Mouse (Mus musculus): ENCODE results near the gene Senp5. TPM values are rescaled to one million over a fixed set of nuclear protein-coding genes. Genes with fewer than 3 reads are reported as not detected.

The Senp5 gene
- polyA plus RNA-seq, 1 experiment from 2014 or later, result 12.1 TPM

- Histone ChIP-seq H3K4me2 (ENCODE audit: low read length) (no peak overlapping the region), H3K4me3 (replicated peaks; ENCODE audit: low read depth, low read length) (no peak overlapping the region), H3K36me3 (ENCODE audit: control insufficient read depth, insufficient read depth, low read length) (peaks cover 23% of the 10 kb centered on the region), H3K9me3 (ENCODE audit: control insufficient read depth, low read length) (no peaks in the 10 kb centered on the region), H3K9ac (replicated peaks; ENCODE audit: low read length) (no peak overlapping the region), H3K27me3 (ENCODE audit: control insufficient read depth, insufficient read depth, low read length) (no peaks in the 10 kb centered on the region), H3K4me1 (ENCODE audit: control insufficient read depth, insufficient read depth, low read length) (no peaks in the 10 kb centered on the region), H3K27ac (replicated peaks; ENCODE audit: low read depth, low read length) (no peak overlapping the region)
- DNase-seq, result no peak
- ATAC-seq (ENCODE audit: low FRiP score, low TSS enrichment), result no peak
These were observed 9.1 kb downstream of the Senp5 start for GRCm38 (mm10) chr16:31993946-31994345.

DNA sequence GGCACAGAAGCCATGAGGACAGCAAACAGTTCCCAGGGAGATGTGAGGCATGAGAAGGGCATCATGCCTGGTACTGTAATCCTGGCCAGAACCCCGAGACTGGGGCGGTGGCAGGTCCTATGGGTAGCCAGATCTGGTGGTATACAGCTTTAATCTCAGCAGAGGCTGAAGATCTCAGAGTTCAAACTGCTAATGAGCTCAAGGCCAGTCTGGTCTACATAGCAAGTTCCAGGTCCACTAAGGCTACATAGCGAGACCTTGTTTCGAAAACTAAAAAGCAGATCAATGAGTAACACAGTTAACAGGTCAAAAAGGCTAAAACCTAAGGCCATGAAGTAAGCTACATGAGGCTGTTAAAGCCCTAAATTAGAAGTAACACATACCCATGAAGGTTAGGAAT lies 9.9 kb downstream of the Senp5 start:
- Histone ChIP-seq H3K9ac (replicated peaks; ENCODE audit: low read length) (no peak overlapping the region), H3K36me3 (ENCODE audit: control insufficient read depth, insufficient read depth, low read length) (peaks cover 28% of the 10 kb centered on the region), H3K27me3 (ENCODE audit: control insufficient read depth, insufficient read depth, low read length) (no peaks in the 10 kb centered on the region), H3K27ac (replicated peaks; ENCODE audit: low read depth, low read length) (no peak overlapping the region), H3K4me2 (ENCODE audit: low read length) (no peak overlapping the region), H3K9me3 (ENCODE audit: control insufficient read depth, low read length) (no peaks in the 10 kb centered on the region), H3K4me3 (replicated peaks; ENCODE audit: low read depth, low read length) (no peak overlapping the region), H3K4me1 (ENCODE audit: control insufficient read depth, insufficient read depth, low read length) (no peaks in the 10 kb centered on the region)
- DNase-seq, result no peak
- no peak for ATAC-seq (ENCODE audit: low FRiP score, low TSS enrichment)
- WGBS, result 97% methylated on average over 4 of the region's 4 CpGs

DNA sequence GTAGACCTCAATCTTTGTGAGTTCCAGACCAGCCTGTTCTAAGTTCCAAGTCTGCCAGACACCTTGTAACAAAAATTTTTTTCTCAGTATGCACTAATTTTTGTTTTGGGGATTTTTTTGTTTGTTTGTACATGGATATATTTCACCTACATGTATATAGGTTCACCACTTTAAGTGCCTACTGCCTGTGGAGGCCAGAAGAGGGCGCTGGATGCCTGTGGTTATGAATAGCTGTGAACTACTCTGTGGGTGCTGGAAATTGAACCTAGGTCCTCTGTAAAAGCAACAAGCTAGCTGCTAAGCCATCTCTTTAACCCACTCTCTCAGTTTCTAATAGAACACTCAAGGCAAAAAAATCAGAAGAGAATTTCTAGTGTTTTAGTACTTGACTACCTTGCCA lies 11.0 kb downstream of the Senp5 start:
- Histone ChIP-seq H3K9ac (replicated peaks; ENCODE audit: low read length) (no peak overlapping the region), H3K4me2 (ENCODE audit: low read length) (no peak overlapping the region), H3K27ac (replicated peaks; ENCODE audit: low read depth, low read length) (no peak overlapping the region), H3K27me3 (ENCODE audit: control insufficient read depth, insufficient read depth, low read length) (no peaks in the 10 kb centered on the region), H3K9me3 (ENCODE audit: control insufficient read depth, low read length) (no peaks in the 10 kb centered on the region), H3K4me1 (ENCODE audit: control insufficient read depth, insufficient read depth, low read length) (no peaks in the 10 kb centered on the region), H3K36me3 (ENCODE audit: control insufficient read depth, insufficient read depth, low read length) (peaks cover 30% of the 10 kb centered on the region), H3K4me3 (replicated peaks; ENCODE audit: low read depth, low read length) (no peak overlapping the region)
- 56% methylated on average over 1 of the region's 1 CpGs for WGBS
- no peak for ATAC-seq (ENCODE audit: low FRiP score, low TSS enrichment)
- no peak for DNase-seq

DNA sequence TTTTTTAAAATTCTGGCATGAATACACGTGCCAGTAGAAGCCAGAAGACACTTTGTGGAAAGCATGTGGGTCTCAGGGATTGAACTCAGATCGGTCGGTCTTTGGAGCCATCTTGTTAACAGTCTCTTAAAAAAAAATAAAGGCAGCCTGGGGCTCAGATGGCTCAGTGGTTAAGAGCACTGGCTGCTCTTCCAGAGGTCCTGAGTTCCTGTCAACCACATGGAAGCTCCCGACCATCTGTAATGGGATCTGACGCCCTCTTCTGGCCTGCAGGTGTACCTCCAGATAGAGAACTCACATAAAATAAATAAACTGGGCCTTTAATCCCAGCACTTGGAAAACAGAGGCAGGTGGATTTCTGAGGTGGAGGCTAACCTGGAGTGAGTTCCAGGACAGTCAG lies 22.1 kb downstream of the Senp5 start:
- no peaks in the 10 kb centered on the region for H3K4me1 ChIP-seq (ENCODE audit: control insufficient read depth, insufficient read depth, low read length)
- DNase-seq, result no peak
- no peak overlapping the region for H3K27ac ChIP-seq (replicated peaks; ENCODE audit: low read depth, low read length)
- no peak overlapping the region for H3K9ac ChIP-seq (replicated peaks; ENCODE audit: low read length)
- no peaks in the 10 kb centered on the region for H3K27me3 ChIP-seq (ENCODE audit: control insufficient read depth, insufficient read depth, low read length)
- no peak for ATAC-seq (ENCODE audit: low FRiP score, low TSS enrichment)
- H3K36me3 ChIP-seq (ENCODE audit: control insufficient read depth, insufficient read depth, low read length), result peaks cover 55% of the 10 kb centered on the region
- H3K9me3 ChIP-seq (ENCODE audit: control insufficient read depth, low read length), result no peaks in the 10 kb centered on the region
- no peak overlapping the region for H3K4me2 ChIP-seq (ENCODE audit: low read length)
- WGBS, result 77% methylated on average over 5 of the region's 5 CpGs
- H3K4me3 ChIP-seq (replicated peaks; ENCODE audit: low read depth, low read length), result no peak overlapping the region

- H3K4me1 ChIP-seq (ENCODE audit: control insufficient read depth, insufficient read depth, low read length), result no peaks in the 10 kb centered on the region
- H3K4me3 ChIP-seq (replicated peaks; ENCODE audit: low read depth, low read length), result no peak overlapping the region
- H3K27me3 ChIP-seq (ENCODE audit: control insufficient read depth, insufficient read depth, low read length), result no peaks in the 10 kb centered on the region
- H3K27ac ChIP-seq (replicated peaks; ENCODE audit: low read depth, low read length), result no peak overlapping the region
- H3K36me3 ChIP-seq (ENCODE audit: control insufficient read depth, insufficient read depth, low read length), result peaks cover 56% of the 10 kb centered on the region
- H3K9ac ChIP-seq (replicated peaks; ENCODE audit: low read length), result no peak overlapping the region
- ATAC-seq (ENCODE audit: low FRiP score, low TSS enrichment), result no peak
- no peak overlapping the region for H3K4me2 ChIP-seq (ENCODE audit: low read length)
- DNase-seq, result no peak
- no peaks in the 10 kb centered on the region for H3K9me3 ChIP-seq (ENCODE audit: control insufficient read depth, low read length)
- WGBS, result 92% methylated on average over 3 of the region's 3 CpGs
These were observed 23.6 kb downstream of the Senp5 start for GRCm38 (mm10) chr16:31979501-31979900.

- H3K36me3 ChIP-seq (ENCODE audit: control insufficient read depth, insufficient read depth, low read length), result peaks cover 61% of the 10 kb centered on the region
- H3K9me3 ChIP-seq (ENCODE audit: control insufficient read depth, low read length), result no peaks in the 10 kb centered on the region
- 94% methylated on average over 4 of the region's 4 CpGs for WGBS
- no peak overlapping the region for H3K4me2 ChIP-seq (ENCODE audit: low read length)
- no peak for DNase-seq
- no peaks in the 10 kb centered on the region for H3K27me3 ChIP-seq (ENCODE audit: control insufficient read depth, insufficient read depth, low read length)
- no peak for ATAC-seq (ENCODE audit: low FRiP score, low TSS enrichment)
- no peak overlapping the region for H3K27ac ChIP-seq (replicated peaks; ENCODE audit: low read depth, low read length)
- H3K4me1 ChIP-seq (ENCODE audit: control insufficient read depth, insufficient read depth, low read length), result no peaks in the 10 kb centered on the region
- H3K4me3 ChIP-seq (replicated peaks; ENCODE audit: low read depth, low read length), result no peak overlapping the region
- H3K9ac ChIP-seq (replicated peaks; ENCODE audit: low read length), result no peak overlapping the region
These were observed 27.8 kb downstream of the Senp5 start for GRCm38 (mm10) chr16:31975258-31975657.

DNA sequence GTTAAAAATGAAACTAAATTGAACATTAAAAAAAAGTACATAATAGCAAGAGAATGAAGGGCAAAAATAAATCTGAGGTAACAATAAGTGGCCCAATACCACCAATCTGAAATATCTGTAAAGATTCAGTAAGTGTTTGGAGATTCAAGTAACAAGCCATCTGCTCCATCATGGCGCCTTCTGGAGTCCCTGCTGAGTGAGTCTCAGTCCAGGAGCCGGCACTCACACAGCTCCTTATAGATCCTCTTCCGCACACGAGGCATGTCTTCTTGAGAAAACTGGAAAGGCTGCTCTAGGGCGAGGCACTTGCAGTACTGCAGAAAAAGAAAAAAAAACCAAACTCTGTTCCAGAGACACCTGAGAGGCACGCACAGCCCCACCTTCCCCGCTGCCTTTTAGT lies 39.9 kb downstream of the Senp5 start:
- no peak for DNase-seq
- ATAC-seq (ENCODE audit: low FRiP score, low TSS enrichment), result no peak
- no peak overlapping the region for H3K4me3 ChIP-seq (replicated peaks; ENCODE audit: low read depth, low read length)
- no peak overlapping the region for H3K9ac ChIP-seq (replicated peaks; ENCODE audit: low read length)
- H3K4me2 ChIP-seq (ENCODE audit: low read length), result no peak overlapping the region
- peaks cover 78% of the 10 kb centered on the region for H3K36me3 ChIP-seq (ENCODE audit: control insufficient read depth, insufficient read depth, low read length)
- no peaks in the 10 kb centered on the region for H3K9me3 ChIP-seq (ENCODE audit: control insufficient read depth, low read length)
- H3K27ac ChIP-seq (replicated peaks; ENCODE audit: low read depth, low read length), result no peak overlapping the region
- 90% methylated on average over 7 of the region's 7 CpGs for WGBS
- no peaks in the 10 kb centered on the region for H3K27me3 ChIP-seq (ENCODE audit: control insufficient read depth, insufficient read depth, low read length)
- H3K4me1 ChIP-seq (ENCODE audit: control insufficient read depth, insufficient read depth, low read length), result no peaks in the 10 kb centered on the region

DNA sequence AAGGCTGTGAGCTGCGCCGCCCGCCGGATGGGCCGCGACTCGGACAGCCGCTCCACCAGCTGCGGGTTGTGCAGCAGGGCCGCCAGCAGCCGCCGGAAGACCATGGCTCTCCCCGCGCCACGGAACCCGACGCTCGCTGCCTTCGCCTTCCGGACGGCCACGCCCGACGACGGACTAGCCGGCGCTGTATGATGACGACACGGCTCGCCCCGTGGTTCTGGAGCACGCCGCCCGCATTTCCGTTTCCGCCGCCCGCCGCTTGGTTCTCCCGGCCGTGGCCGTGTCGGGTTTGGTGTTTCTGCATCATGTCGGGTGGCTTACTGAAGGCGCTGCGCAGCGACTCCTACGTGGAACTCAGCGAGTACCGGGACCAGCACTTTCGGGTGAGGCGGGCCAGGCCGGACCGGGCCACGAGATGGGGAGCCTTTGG lies 54.7 kb downstream of the Senp5 start, which contains the start of the genes 0610012G03Rik and Ncbp2:
Gene 0610012G03Rik (minus strand): TSS at position 150 of the 430 bp plus-strand sequence.
Gene Ncbp2 (plus strand): TSS at position 169 of the 430 bp plus-strand sequence.
- Histone ChIP-seq H3K9ac (replicated peaks; ENCODE audit: low read length) (peak within 1 kb of the TSS; percentile 90), H3K9me3 (ENCODE audit: control insufficient read depth, low read length) (no peaks in the 10 kb centered on the region), H3K27me3 (ENCODE audit: control insufficient read depth, insufficient read depth, low read length) (no peaks in the 10 kb centered on the region), H3K27ac (replicated peaks; ENCODE audit: low read depth, low read length) (peak within 1 kb of the TSS; percentile 89), H3K4me1 (ENCODE audit: control insufficient read depth, insufficient read depth, low read length) (peaks cover 24% of the 10 kb centered on the region), H3K36me3 (ENCODE audit: control insufficient read depth, insufficient read depth, low read length) (peaks cover 15% of the 10 kb centered on the region), H3K4me3 (replicated peaks; ENCODE audit: low read depth, low read length) (peak within 1 kb of the TSS; percentile 95), H3K4me2 (ENCODE audit: low read length) (peak within 1 kb of the TSS; percentile 92)
- DNase-seq (peak; percentile 99), ATAC-seq (ENCODE audit: low FRiP score, low TSS enrichment) (peak; percentile 91)
- under 1% methylated on average over 55 of the region's 55 CpGs for WGBS

GRCm38 (mm10) chr16:31947901-31948316 lies 55.2 kb downstream of the Senp5 start:
- Histone ChIP-seq H3K27me3 (ENCODE audit: control insufficient read depth, insufficient read depth, low read length) (no peaks in the 10 kb centered on the region), H3K9ac (replicated peaks; ENCODE audit: low read length) (peak overlapping the region; percentile 90), H3K4me1 (ENCODE audit: control insufficient read depth, insufficient read depth, low read length) (peaks cover 24% of the 10 kb centered on the region), H3K9me3 (ENCODE audit: control insufficient read depth, low read length) (no peaks in the 10 kb centered on the region), H3K4me2 (ENCODE audit: low read length) (peak overlapping the region; percentile 92), H3K4me3 (replicated peaks; ENCODE audit: low read depth, low read length) (peak overlapping the region; percentile 95), H3K36me3 (ENCODE audit: control insufficient read depth, insufficient read depth, low read length) (peaks cover 15% of the 10 kb centered on the region), H3K27ac (replicated peaks; ENCODE audit: low read depth, low read length) (peak overlapping the region; percentile 89)
- DNase-seq (no peak), ATAC-seq (ENCODE audit: low FRiP score, low TSS enrichment) (peak; percentile 63; the same call in 1 of the 2 replicates)
- under 1% methylated on average over 38 of the region's 38 CpGs for WGBS

All from midbrain, embryonic 14.5 days (tissue).